Mouse (Mus musculus) neural tube, embryonic 13.5 days (tissue): Measurements from ENCODE around the gene Brf1. TPM values are rescaled to one million over a fixed set of nuclear protein-coding genes. Genes with fewer than 3 reads are reported as not detected.

Source experiments
- ATAC-seq: fragments of 200-750 bp; cut with Nextera tagmentation; 2 replicates; pipeline ENCODE4 v1.8.0; 2017; ENCODE audit warnings: low read depth, mild to moderate bottlenecking, moderate TSS enrichment, moderate library complexity
- H3K27ac ChIP-seq: fragments of 300-500 bp; sonication (generic); replicated peaks from 2 replicates; pipeline ENCODE4 v1.5.1; 2015; ENCODE audit warnings: moderate library complexity, mild to moderate bottlenecking, inconsistent platforms
- H3K27me3 ChIP-seq: fragments of 300-500 bp; sonication (generic); 2 replicates; pipeline ENCODE4 v1.6.1; 2015; ENCODE audit warnings: mild to moderate bottlenecking, inconsistent platforms
- H3K36me3 ChIP-seq: fragments of 300-500 bp; sonication (generic); 2 replicates; pipeline ENCODE4 v1.6.1; 2015; ENCODE audit warnings: mild to moderate bottlenecking, inconsistent platforms
- H3K4me1 ChIP-seq: fragments of 300-500 bp; sonication (generic); replicated peaks from 2 replicates; pipeline ENCODE4 v1.6.1; 2015; ENCODE audit warnings: inconsistent platforms
- H3K4me2 ChIP-seq: fragments of 300-500 bp; sonication (generic); 2 replicates; pipeline ENCODE4 v1.6.1; 2015; ENCODE audit warnings: inconsistent platforms, mild to moderate bottlenecking, moderate library complexity
- H3K4me3 ChIP-seq: fragments of 300-500 bp; sonication (generic); 2 replicates; pipeline ENCODE4 v1.5.1; 2015; ENCODE audit warnings: mild to moderate bottlenecking, inconsistent platforms
- H3K9ac ChIP-seq: fragments of 300-500 bp; sonication (generic); 2 replicates; pipeline ENCODE4 v1.6.1; 2015; ENCODE audit warnings: moderate library complexity, mild to moderate bottlenecking, inconsistent platforms
- H3K9me3 ChIP-seq: fragments of 300-500 bp; sonication (generic); 2 replicates; pipeline ENCODE4 v1.6.1; 2016; ENCODE audit warnings: inconsistent platforms
- WGBS: fragments of 180-500 bp; shearing (Covaris S2); methylation state at CpG from one replicate; pipeline ENCODE4 v1.1.7; 2015; 5-methylcytosine and 5-hydroxymethylcytosine counted together
- polyA plus RNA-seq: library from polyadenylated mRNA; unstranded; fragments of >200 nt; fragmentation: Nextera tagmentation; extraction: Ambion mirVana; gene quantifications from 2 replicates; pipeline ENCODE4 v1.2.1, GENCODE M21; 2015

Brf1 gene
- polyA plus RNA-seq, 1 experiment from 2014 or later: 55.8 TPM

DNA sequence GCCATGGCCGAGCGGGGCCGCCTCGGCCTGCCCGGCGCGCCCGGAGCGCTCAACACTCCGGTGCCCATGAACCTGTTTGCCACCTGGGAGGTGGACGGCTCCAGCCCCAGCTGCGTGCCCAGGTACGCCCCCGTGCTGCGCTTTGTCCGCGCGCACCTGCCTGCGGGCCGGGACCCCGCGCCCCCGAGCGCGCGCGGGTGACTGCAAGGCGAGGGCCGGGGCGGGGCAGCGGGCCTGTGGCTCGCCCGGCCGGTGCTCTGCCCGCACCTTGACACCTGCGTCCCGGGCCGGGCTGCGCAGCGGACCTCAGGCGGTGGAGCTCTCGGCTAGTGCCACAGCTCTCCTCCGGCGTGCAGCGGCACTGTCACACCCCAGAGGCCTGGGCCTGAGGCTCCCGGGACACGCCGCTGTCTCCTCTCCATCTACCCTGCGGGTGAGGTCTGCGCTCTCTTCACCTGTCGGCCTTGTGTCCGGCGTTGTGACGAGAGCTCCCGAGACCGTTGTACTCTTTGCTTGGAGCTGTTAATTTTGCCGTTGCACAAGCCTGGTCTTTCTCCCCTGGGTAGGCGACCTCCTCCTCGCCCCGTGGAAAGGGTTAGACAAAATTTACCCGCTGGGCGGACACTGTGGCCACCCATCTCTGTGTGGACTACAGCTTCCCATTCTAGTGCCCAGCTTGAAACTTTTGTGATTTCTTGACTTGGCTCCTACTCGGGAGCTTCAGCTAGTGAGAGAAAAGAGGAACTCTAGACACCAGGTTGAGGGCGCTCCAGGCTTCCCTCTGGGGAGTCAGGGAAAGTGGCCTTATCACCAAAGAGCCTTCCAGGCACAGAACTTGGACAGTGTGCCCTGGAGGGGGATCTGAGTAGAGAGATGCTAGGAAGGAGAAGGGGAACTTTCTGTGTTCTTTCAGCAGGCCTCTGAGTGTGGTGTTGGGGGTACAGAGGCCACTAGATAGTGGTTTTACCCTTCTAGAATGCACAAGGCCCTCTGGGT lies 14.4 kb upstream of the Brf1 start:
- Histone ChIP-seq H3K9ac (peak overlapping the region; percentile 94), H3K9me3 (no peaks in the 10 kb centered on the region), H3K4me3 (peak overlapping the region; percentile 91), H3K27me3 (no peaks in the 10 kb centered on the region), H3K27ac (peak overlapping the region; percentile 86), H3K4me2 (peak overlapping the region; percentile 84), H3K4me1 (peaks cover 52% of the 10 kb centered on the region), H3K36me3 (no peaks in the 10 kb centered on the region)
- under 1% methylated on average over 44 of the region's 64 CpGs for WGBS
- peak; percentile 32 for ATAC-seq

DNA sequence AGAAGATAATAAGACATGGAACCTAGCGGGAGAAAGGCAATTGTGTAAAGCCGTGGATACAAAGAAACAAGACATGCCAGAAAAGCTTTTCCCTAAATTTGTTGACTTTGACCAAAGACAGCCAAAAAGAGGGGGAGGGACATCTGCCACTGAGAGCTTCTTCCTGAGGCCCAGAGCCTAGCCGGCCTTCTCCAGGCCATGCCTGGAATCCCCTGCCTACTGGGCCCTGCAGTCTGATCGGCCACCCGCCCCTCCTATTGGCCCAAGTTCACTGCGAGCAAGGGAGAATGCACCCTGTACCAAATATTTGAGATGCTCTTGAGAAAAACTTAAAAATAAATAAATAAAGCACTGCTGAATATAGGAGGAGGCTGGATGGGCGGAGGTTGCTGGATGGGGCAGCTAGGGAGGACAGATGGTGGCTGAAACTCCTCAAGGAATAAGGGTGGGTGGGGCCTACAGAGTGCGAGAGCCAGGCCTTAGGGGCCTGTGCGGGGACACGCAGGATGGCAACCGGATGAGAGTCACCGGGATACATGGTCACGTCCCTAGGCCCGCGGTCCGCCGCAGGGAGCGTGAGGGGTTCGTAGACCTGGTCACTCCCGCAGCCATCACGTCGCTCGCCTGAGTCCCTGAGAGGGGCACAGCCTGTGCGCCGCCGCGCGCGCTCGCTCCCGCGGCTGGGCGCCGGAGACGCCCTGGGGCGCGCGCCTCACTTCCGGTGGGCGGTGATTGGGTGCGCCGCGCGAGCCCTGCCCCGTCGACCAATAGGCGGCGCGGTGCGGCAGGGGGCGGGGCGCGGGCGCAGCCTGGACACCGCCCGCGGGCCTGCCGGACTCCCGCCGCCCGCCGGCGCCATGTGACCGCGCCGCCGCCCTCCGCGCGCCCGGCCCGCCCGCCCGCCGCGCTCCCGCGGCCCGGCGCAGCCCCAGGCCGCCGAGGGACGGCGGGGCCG lies 13.4 kb upstream of the Brf1 start, which contains the start of gene Pacs2:
Gene Pacs2, plus strand, starts transcription at position 905 of the 955 bp plus-strand sequence.
- peak within 1 kb of the TSS; percentile 84 for H3K4me2 ChIP-seq
- no peaks in the 10 kb centered on the region for H3K9me3 ChIP-seq
- H3K27ac ChIP-seq: peak within 1 kb of the TSS; percentile 96
- 3% methylated on average over 41 of the region's 85 CpGs for WGBS
- H3K36me3 ChIP-seq: no peaks in the 10 kb centered on the region
- peaks cover 52% of the 10 kb centered on the region for H3K4me1 ChIP-seq
- H3K27me3 ChIP-seq: no peaks in the 10 kb centered on the region
- H3K4me3 ChIP-seq: peak within 1 kb of the TSS; percentile 91
- peak; percentile 91 for ATAC-seq
- H3K9ac ChIP-seq: peak within 1 kb of the TSS; percentile 94

- Histone ChIP-seq H3K9me3 (no peaks in the 10 kb centered on the region), H3K4me2 (peak overlapping the region; percentile 61), H3K4me1 (peaks cover 47% of the 10 kb centered on the region), H3K9ac (peak overlapping the region; percentile 88), H3K27me3 (no peaks in the 10 kb centered on the region), H3K36me3 (no peaks in the 10 kb centered on the region), H3K27ac (peak overlapping the region; percentile 96), H3K4me3 (peak overlapping the region; percentile 91; the same call in 1 of the 2 replicates)
- ATAC-seq: no peak
- WGBS: 42% methylated on average over 3 of the region's 3 CpGs
These were observed 12.6 kb upstream of the Brf1 start for GRCm38 (mm10) chr12:113013021-113013491.

GRCm38 (mm10) chr12:113012443-113012842 lies 11.9 kb upstream of the Brf1 start:
- Histone ChIP-seq H3K9ac (peak overlapping the region; percentile 88), H3K36me3 (no peaks in the 10 kb centered on the region), H3K4me1 (peaks cover 40% of the 10 kb centered on the region), H3K4me3 (no peak overlapping the region), H3K9me3 (no peaks in the 10 kb centered on the region), H3K27me3 (no peaks in the 10 kb centered on the region), H3K4me2 (no peak overlapping the region), H3K27ac (peak overlapping the region; percentile 96; the same call in 1 of the 2 replicates)
- 91% methylated on average over 5 of the region's 5 CpGs for WGBS
- ATAC-seq: no peak

DNA sequence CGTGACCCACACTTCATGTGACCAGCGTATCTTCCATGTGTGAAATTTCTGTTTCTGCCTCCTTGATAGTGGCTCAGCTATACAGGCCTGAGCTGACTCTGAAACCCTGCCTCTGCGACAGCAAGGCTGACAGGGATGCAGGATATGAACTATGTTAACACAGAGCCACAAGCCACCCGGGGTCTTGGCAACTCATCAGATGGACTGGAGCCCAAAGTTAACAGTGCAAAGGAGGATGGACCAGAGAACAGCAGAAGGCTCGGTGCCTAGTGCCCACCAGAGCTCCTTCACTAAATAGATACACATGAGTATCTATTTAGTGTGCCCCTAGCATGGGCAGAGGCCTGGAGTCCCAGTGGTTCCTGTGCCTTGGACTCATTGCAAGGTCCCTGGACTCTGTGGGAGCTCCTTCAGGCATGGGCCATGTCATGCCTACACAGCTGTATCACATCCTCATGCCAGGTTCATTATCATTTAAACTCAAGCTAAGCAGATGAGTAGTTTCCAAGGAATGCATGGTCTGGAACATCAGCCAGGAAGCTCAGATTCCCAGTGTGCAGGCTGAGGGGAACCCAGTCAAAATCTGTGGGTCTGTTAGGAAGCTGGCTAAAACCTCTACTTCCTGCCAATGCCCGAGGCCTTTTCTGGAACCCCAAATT lies 11.3 kb upstream of the Brf1 start:
- peaks cover 34% of the 10 kb centered on the region for H3K4me1 ChIP-seq
- H3K9ac ChIP-seq: no peak overlapping the region
- H3K27me3 ChIP-seq: no peaks in the 10 kb centered on the region
- H3K36me3 ChIP-seq: no peaks in the 10 kb centered on the region
- no peak overlapping the region for H3K4me3 ChIP-seq
- ATAC-seq: no peak
- H3K27ac ChIP-seq: no peak overlapping the region
- H3K4me2 ChIP-seq: no peak overlapping the region
- whole genome bisulfite sequencing: 90% methylated on average over 6 of the region's 6 CpGs
- no peaks in the 10 kb centered on the region for H3K9me3 ChIP-seq

DNA sequence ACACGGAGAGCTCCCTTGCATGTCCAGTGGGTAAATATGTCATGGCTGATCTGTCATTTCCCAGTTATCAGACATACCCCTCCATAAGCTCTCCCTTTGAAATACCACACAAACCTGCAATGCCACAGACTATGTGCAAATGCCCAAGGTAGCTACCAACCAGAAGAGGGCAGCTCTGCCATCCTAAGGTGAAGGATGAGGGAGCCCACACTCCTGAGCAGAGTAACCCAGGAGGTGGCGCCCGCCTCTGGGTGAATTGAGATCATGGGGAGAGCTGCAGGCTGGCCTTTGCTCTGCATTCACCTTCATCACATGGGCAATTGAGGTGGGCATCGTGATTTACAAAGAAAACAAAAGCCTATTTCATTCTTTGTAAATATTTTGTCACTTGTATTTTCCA lies 4.5 kb upstream of the Brf1 start:
- Histone ChIP-seq H3K9ac (no peak overlapping the region), H3K4me1 (peaks cover 9% of the 10 kb centered on the region), H3K9me3 (no peaks in the 10 kb centered on the region), H3K27me3 (no peaks in the 10 kb centered on the region), H3K36me3 (no peaks in the 10 kb centered on the region), H3K4me3 (no peak overlapping the region), H3K4me2 (no peak overlapping the region), H3K27ac (no peak overlapping the region)
- ATAC-seq: no peak
- WGBS: 32% methylated on average over 4 of the region's 4 CpGs

- WGBS: 85% methylated on average over 8 of the region's 8 CpGs
- no peaks in the 10 kb centered on the region for H3K27me3 ChIP-seq
- peaks cover 18% of the 10 kb centered on the region for H3K4me1 ChIP-seq
- no peak overlapping the region for H3K4me3 ChIP-seq
- no peak overlapping the region for H3K9ac ChIP-seq
- no peak for ATAC-seq
- H3K27ac ChIP-seq: no peak overlapping the region
- no peak overlapping the region for H3K4me2 ChIP-seq
- H3K36me3 ChIP-seq: no peaks in the 10 kb centered on the region
- no peaks in the 10 kb centered on the region for H3K9me3 ChIP-seq
These were observed 3.5 kb upstream of the Brf1 start for GRCm38 (mm10) chr12:113004011-113004410.

GRCm38 (mm10) chr12:113002667-113003066 lies 2.2 kb upstream of the Brf1 start:
- no peaks in the 10 kb centered on the region for H3K36me3 ChIP-seq
- H3K27me3 ChIP-seq: no peaks in the 10 kb centered on the region
- H3K4me1 ChIP-seq: peaks cover 32% of the 10 kb centered on the region
- H3K4me2 ChIP-seq: no peak overlapping the region
- ATAC-seq: no peak
- no peak overlapping the region for H3K27ac ChIP-seq
- H3K9ac ChIP-seq: no peak overlapping the region
- 41% methylated on average over 2 of the region's 2 CpGs for whole genome bisulfite sequencing
- no peaks in the 10 kb centered on the region for H3K9me3 ChIP-seq
- no peak overlapping the region for H3K4me3 ChIP-seq

- Histone ChIP-seq H3K4me1 (peaks cover 43% of the 10 kb centered on the region), H3K27me3 (no peaks in the 10 kb centered on the region), H3K4me3 (peak overlapping the region; percentile 89), H3K9ac (peak overlapping the region; percentile 96), H3K27ac (peak overlapping the region; percentile 96), H3K4me2 (peak overlapping the region; percentile 88), H3K36me3 (no peaks in the 10 kb centered on the region), H3K9me3 (no peaks in the 10 kb centered on the region)
- 3% methylated on average over 5 of the region's 5 CpGs for WGBS
- peak; percentile 51 for ATAC-seq
These were observed 600 bp upstream of the Brf1 start for GRCm38 (mm10) chr12:113001133-113001474.

DNA sequence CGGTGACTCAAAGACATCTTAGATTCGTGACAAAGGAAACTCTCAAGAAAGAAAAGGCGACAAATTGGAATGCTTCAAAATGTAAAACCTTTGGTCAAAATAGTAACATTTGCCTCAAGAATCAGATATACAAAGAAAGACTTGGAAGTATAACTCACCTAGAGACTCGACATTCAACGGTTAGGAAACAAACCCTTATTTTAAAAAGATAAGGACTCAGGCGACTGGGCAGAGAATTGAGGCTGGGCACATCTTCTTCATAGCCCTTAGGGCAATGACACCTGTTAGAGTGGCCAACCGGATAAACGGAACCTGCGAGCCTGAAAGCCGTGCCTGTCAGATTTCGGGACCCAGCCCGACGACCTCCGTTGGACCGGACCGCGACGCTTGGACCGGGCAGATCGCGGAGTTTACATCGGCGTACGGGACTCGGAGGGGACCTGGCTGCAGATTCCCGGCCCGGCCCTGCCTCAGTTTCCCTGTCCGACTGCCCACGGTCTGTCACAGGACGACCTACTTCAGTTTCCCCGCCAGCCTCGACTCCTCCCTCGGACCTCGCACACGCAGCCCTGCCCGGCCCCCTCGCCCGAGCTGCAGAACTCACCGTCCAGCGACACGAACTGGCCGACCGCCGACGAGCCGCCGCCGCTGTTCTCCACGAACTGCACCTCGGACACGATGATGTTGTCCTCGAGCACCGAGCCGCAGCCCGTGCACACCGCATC lies 773 bp downstream of the Brf1 start:
- H3K27ac ChIP-seq: peak overlapping the region; percentile 96
- peaks cover 43% of the 10 kb centered on the region for H3K4me1 ChIP-seq
- no peaks in the 10 kb centered on the region for H3K27me3 ChIP-seq
- no peaks in the 10 kb centered on the region for H3K9me3 ChIP-seq
- peak overlapping the region; percentile 89 for H3K4me3 ChIP-seq
- H3K4me2 ChIP-seq: peak overlapping the region; percentile 88
- WGBS: 1% methylated on average over 56 of the region's 56 CpGs
- H3K9ac ChIP-seq: peak overlapping the region; percentile 96
- ATAC-seq: no peak; the same call in 1 of the 2 replicates
- H3K36me3 ChIP-seq: no peaks in the 10 kb centered on the region

DNA sequence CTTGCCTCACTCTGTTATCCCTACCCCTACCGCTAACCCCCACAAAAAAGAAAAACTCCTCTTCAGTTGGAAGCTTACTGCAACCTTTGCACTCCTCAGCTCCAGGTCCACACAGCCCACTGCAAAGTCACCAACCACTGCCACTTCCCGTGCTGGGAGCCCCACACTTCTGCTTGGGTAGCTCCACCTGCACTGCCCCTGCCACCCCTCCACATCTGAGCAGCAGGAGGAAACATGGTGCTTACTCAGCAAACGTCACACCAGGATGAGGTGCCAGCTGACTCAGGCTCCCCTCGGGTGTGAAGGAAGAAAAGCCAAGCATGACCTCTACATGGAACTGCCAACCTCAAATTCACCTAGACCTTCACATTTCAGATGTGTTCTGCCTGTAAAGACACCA lies 6.4 kb downstream of the Brf1 start:
- Histone ChIP-seq H3K9me3 (no peaks in the 10 kb centered on the region), H3K27me3 (no peaks in the 10 kb centered on the region), H3K27ac (no peak overlapping the region), H3K36me3 (peaks cover 19% of the 10 kb centered on the region), H3K4me2 (no peak overlapping the region), H3K4me1 (peaks cover 26% of the 10 kb centered on the region), H3K9ac (no peak overlapping the region), H3K4me3 (no peak overlapping the region)
- WGBS: 82% methylated on average over 4 of the region's 4 CpGs
- ATAC-seq: no peak
